Mouse (Mus musculus) hematopoietic multipotent progenitor cell, adult 10-12 weeks (in vitro differentiated cells): ENCODE measurements around the gene 3110001I22Rik. TPM values are rescaled to one million over a fixed set of nuclear protein-coding genes. Genes with fewer than 3 reads are reported as not detected.

Source experiments
- polyA plus RNA-seq: library from polyadenylated mRNA; stranded (reverse); fragments of >175 nt; gene quantifications from 2 replicates; pipeline ENCODE4 v1.2.3, GENCODE M21; 2012; ENCODE audit warnings: low replicate concordance

The 3110001I22Rik gene
- 0.84 and 1.0 TPM in 2 replicates for polyA plus RNA-seq

GRCm38 (mm10) chr16:13671685-13672385 lies at the start of gene 3110001I22Rik, which contains the start of gene Bfar:
Gene 3110001I22Rik, plus strand, starts transcription at chr16:13671929.
Gene Bfar, plus strand, starts transcription at chr16:13671858.

DNA sequence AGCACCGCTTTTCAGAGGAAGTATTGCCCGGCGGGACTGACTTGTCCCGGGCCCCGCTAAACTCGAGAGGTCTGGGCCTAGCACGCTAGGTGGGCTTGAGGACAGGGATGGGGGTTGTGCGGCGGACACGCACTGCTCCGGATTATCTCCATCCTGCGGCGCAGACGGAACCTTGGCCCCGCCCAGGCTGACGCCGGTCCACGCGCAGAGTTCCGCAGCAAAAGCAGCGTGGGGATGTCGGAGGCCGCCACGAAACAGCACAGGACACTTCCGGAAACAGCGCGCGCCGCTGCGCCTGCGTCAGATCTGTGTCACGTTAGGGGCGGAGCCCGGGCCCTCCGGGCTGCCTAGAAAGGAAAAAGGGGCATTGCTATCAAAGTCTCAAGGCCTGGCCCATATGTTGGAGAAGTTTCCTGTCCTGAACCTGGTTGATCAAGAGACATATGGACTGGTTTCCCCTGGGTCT lies 3.8 kb upstream of the 3110001I22Rik start, which contains the start of gene Parn:
Gene Parn, minus strand, starts transcription at position 293 of the 466 bp plus-strand sequence.

Other genes with a start within 250 kb of the 3110001I22Rik start
- 21.2 and 25.7 TPM in 2 replicates for gene Parn, start 3.8 kb upstream of the 3110001I22Rik start, polyA plus RNA-seq
- gene Bfar, start 71 bp upstream of the 3110001I22Rik start, polyA plus RNA-seq, result 3.4 and 9.9 TPM in 2 replicates
- not detected in 2 replicates for gene Pla2g10, start 59.1 kb downstream of the 3110001I22Rik start, polyA plus RNA-seq
- 5.7 and 11.1 TPM in 2 replicates for gene Rrn3, start 108.8 kb downstream of the 3110001I22Rik start, polyA plus RNA-seq
- gene Ntan1, start 146.9 kb downstream of the 3110001I22Rik start, polyA plus RNA-seq, result 25.6 and 32.2 TPM in 2 replicates
- 19.8 and 24.4 TPM in 2 replicates for gene Pdxdc1, start 231.2 kb downstream of the 3110001I22Rik start, polyA plus RNA-seq
- gene Mpv17l, start 231.2 kb downstream of the 3110001I22Rik start, polyA plus RNA-seq, result 0.05 and 0.15 TPM in 2 replicates